Mouse (Mus musculus): ENCODE data around the gene Spata25.

GRCm38 (mm10) chr2:164806614-164807013 is 21.7 kb downstream of the Spata25 start:
- no peak for TF ChIP-seq GATA1 (IDR thresholded peaks at IDR 0.05; ENCODE audit: low read length)
- TF ChIP-seq TAL1 (IDR thresholded peaks at IDR 0.05; ENCODE audit: low read length): no peak

Data from erythroblast, embryonic 14.5 days (primary cell).